Mouse (Mus musculus): ENCODE measurements at regions not wholly inside any gene's neighbourhood (a gene's known extent, or its start where the extent isn't known, plus 50 kb on each side); places are given as distances from the start of the nearest gene placed in this dataset.
A peak's percentile ranks its signal among the peaks of the same experiment; 100 is the strongest.

GRCm38 (mm10) chr4:55613523-55613922 lies 81.3 kb upstream of the Klf4 start:
- no peak overlapping the region for H3K9ac ChIP-seq (ENCODE audit: low read depth, low read length)
- WGBS, result 97% methylated on average over 3 of the region's 3 CpGs
- H3K27me3 ChIP-seq (replicated peaks; ENCODE audit: control insufficient read depth, insufficient read depth, low read length), result no peaks in the 10 kb centered on the region
- H3K27ac ChIP-seq (ENCODE audit: low read depth, low read length), result no peak overlapping the region
- no peak overlapping the region for H3K4me3 ChIP-seq (ENCODE audit: low read length)
- no peaks in the 10 kb centered on the region for H3K9me3 ChIP-seq (ENCODE audit: control insufficient read depth, low read length)
- H3K4me1 ChIP-seq (ENCODE audit: control insufficient read depth, insufficient read depth, low read depth, low read length), result no peaks in the 10 kb centered on the region
- no peak overlapping the region for H3K4me2 ChIP-seq (ENCODE audit: low read length)
- no peak for ATAC-seq
- no peaks in the 10 kb centered on the region for H3K36me3 ChIP-seq (ENCODE audit: control insufficient read depth, insufficient read depth, low read length)

- Histone ChIP-seq H3K9ac (ENCODE audit: low read depth, low read length) (no peak overlapping the region), H3K4me3 (ENCODE audit: low read length) (no peak overlapping the region), H3K4me2 (ENCODE audit: low read length) (no peak overlapping the region), H3K27me3 (replicated peaks; ENCODE audit: control insufficient read depth, insufficient read depth, low read length) (no peaks in the 10 kb centered on the region), H3K36me3 (ENCODE audit: control insufficient read depth, insufficient read depth, low read length) (no peaks in the 10 kb centered on the region), H3K4me1 (ENCODE audit: control insufficient read depth, insufficient read depth, low read depth, low read length) (no peaks in the 10 kb centered on the region), H3K27ac (ENCODE audit: low read depth, low read length) (no peak overlapping the region), H3K9me3 (ENCODE audit: control insufficient read depth, low read length) (no peaks in the 10 kb centered on the region)
- WGBS, result 93% methylated on average over 4 of the region's 4 CpGs
- no peak for ATAC-seq
Observed at GRCm38 (mm10) chr4:55610998-55611397, 78.7 kb upstream of the Klf4 start.

GRCm38 (mm10) chr4:55609214-55609613 lies 76.9 kb upstream of the Klf4 start:
- Histone ChIP-seq H3K4me3 (ENCODE audit: low read length) (no peak overlapping the region), H3K36me3 (ENCODE audit: control insufficient read depth, insufficient read depth, low read length) (no peaks in the 10 kb centered on the region), H3K27ac (ENCODE audit: low read depth, low read length) (no peak overlapping the region), H3K9me3 (ENCODE audit: control insufficient read depth, low read length) (no peaks in the 10 kb centered on the region), H3K9ac (ENCODE audit: low read depth, low read length) (no peak overlapping the region), H3K4me2 (ENCODE audit: low read length) (no peak overlapping the region), H3K4me1 (ENCODE audit: control insufficient read depth, insufficient read depth, low read depth, low read length) (no peaks in the 10 kb centered on the region), H3K27me3 (replicated peaks; ENCODE audit: control insufficient read depth, insufficient read depth, low read length) (no peaks in the 10 kb centered on the region)
- no peak for ATAC-seq
- WGBS, result 92% methylated on average over 5 of the region's 5 CpGs

DNA sequence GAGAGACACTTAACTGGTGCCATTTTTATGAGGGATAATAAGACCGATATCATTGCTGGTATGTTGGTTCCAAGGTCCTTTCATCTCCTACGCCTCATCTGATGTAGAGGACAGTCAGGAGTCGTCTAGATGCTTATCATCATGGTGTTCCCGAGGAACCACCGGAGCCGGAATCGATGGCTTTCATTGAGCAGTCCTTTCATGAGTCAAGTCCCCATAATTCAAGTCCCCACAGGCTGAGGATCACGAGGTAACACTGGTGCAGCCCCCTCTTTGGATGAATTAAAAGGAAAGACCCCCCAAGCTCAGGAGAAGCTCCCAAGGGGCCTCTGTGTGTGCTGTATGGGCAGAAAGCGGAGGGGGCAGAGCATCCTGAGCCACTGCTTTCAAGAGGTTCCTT lies 73.3 kb upstream of the Klf4 start:
- H3K4me2 ChIP-seq (ENCODE audit: low read length), result no peak overlapping the region
- 91% methylated on average over 9 of the region's 9 CpGs for WGBS
- no peak for ATAC-seq
- no peak overlapping the region for H3K4me3 ChIP-seq (ENCODE audit: low read length)
- H3K9me3 ChIP-seq (ENCODE audit: control insufficient read depth, low read length), result no peaks in the 10 kb centered on the region
- H3K27ac ChIP-seq (ENCODE audit: low read depth, low read length), result no peak overlapping the region
- H3K27me3 ChIP-seq (replicated peaks; ENCODE audit: control insufficient read depth, insufficient read depth, low read length), result no peaks in the 10 kb centered on the region
- H3K9ac ChIP-seq (ENCODE audit: low read depth, low read length), result no peak overlapping the region
- no peaks in the 10 kb centered on the region for H3K36me3 ChIP-seq (ENCODE audit: control insufficient read depth, insufficient read depth, low read length)
- H3K4me1 ChIP-seq (ENCODE audit: control insufficient read depth, insufficient read depth, low read depth, low read length), result no peaks in the 10 kb centered on the region

- no peak overlapping the region for H3K27ac ChIP-seq (ENCODE audit: low read depth, low read length)
- no peaks in the 10 kb centered on the region for H3K27me3 ChIP-seq (replicated peaks; ENCODE audit: control insufficient read depth, insufficient read depth, low read length)
- 90% methylated on average over 11 of the region's 11 CpGs for WGBS
- no peak overlapping the region for H3K9ac ChIP-seq (ENCODE audit: low read depth, low read length)
- H3K4me2 ChIP-seq (ENCODE audit: low read length), result no peak overlapping the region
- H3K9me3 ChIP-seq (ENCODE audit: control insufficient read depth, low read length), result no peaks in the 10 kb centered on the region
- ATAC-seq, result no peak
- H3K4me1 ChIP-seq (ENCODE audit: control insufficient read depth, insufficient read depth, low read depth, low read length), result no peaks in the 10 kb centered on the region
- no peak overlapping the region for H3K4me3 ChIP-seq (ENCODE audit: low read length)
- no peaks in the 10 kb centered on the region for H3K36me3 ChIP-seq (ENCODE audit: control insufficient read depth, insufficient read depth, low read length)
Observed at GRCm38 (mm10) chr4:55604915-55605314, 72.6 kb upstream of the Klf4 start.

- ATAC-seq, result peak; percentile 77
- WGBS, result 60% methylated on average over 4 of the region's 4 CpGs
- Histone ChIP-seq H3K9ac (ENCODE audit: low read depth, low read length) (no peak overlapping the region), H3K4me3 (ENCODE audit: low read length) (no peak overlapping the region), H3K27ac (ENCODE audit: low read depth, low read length) (no peak overlapping the region), H3K36me3 (ENCODE audit: control insufficient read depth, insufficient read depth, low read length) (no peaks in the 10 kb centered on the region), H3K4me1 (ENCODE audit: control insufficient read depth, insufficient read depth, low read depth, low read length) (no peaks in the 10 kb centered on the region), H3K9me3 (ENCODE audit: control insufficient read depth, low read length) (no peaks in the 10 kb centered on the region), H3K4me2 (ENCODE audit: low read length) (no peak overlapping the region), H3K27me3 (replicated peaks; ENCODE audit: control insufficient read depth, insufficient read depth, low read length) (no peaks in the 10 kb centered on the region)
Observed at GRCm38 (mm10) chr4:55603821-55604435, 71.7 kb upstream of the Klf4 start.

GRCm38 (mm10) chr4:55595203-55595602 lies 62.9 kb upstream of the Klf4 start:
- no peak overlapping the region for H3K4me2 ChIP-seq (ENCODE audit: low read length)
- no peak for ATAC-seq
- H3K27ac ChIP-seq (ENCODE audit: low read depth, low read length), result no peak overlapping the region
- H3K4me1 ChIP-seq (ENCODE audit: control insufficient read depth, insufficient read depth, low read depth, low read length), result no peaks in the 10 kb centered on the region; the same call in 1 of the 2 replicates
- no peaks in the 10 kb centered on the region for H3K27me3 ChIP-seq (replicated peaks; ENCODE audit: control insufficient read depth, insufficient read depth, low read length)
- no peak overlapping the region for H3K4me3 ChIP-seq (ENCODE audit: low read length)
- 91% methylated on average over 7 of the region's 7 CpGs for WGBS
- no peaks in the 10 kb centered on the region for H3K9me3 ChIP-seq (ENCODE audit: control insufficient read depth, low read length)
- no peaks in the 10 kb centered on the region for H3K36me3 ChIP-seq (ENCODE audit: control insufficient read depth, insufficient read depth, low read length)
- no peak overlapping the region for H3K9ac ChIP-seq (ENCODE audit: low read depth, low read length)

DNA sequence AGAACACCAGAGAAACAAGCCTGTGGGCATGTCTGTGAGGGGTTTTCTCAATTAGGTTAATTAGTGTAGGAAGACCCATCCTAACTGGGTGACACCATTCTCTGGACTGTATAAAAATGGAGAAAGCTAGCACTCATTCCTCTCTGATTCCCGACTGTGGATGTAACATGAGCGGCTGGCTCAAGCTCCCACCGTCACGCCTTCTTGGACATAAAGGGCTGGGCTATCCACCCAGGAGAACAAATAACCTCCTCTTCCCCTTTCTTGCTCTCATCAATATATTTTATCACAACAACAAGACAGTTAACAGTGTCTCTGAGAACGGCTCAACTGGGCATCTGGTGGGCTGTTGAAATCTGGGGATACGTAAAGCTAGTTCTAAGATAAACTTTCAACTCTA lies 62.4 kb upstream of the Klf4 start:
- ATAC-seq, result no peak
- WGBS, result 78% methylated on average over 6 of the region's 6 CpGs
- no peaks in the 10 kb centered on the region for H3K36me3 ChIP-seq (ENCODE audit: control insufficient read depth, insufficient read depth, low read length)
- H3K4me1 ChIP-seq (ENCODE audit: control insufficient read depth, insufficient read depth, low read depth, low read length), result no peaks in the 10 kb centered on the region; the same call in 1 of the 2 replicates
- no peak overlapping the region for H3K27ac ChIP-seq (ENCODE audit: low read depth, low read length)
- no peak overlapping the region for H3K4me3 ChIP-seq (ENCODE audit: low read length)
- H3K27me3 ChIP-seq (replicated peaks; ENCODE audit: control insufficient read depth, insufficient read depth, low read length), result no peaks in the 10 kb centered on the region
- H3K4me2 ChIP-seq (ENCODE audit: low read length), result no peak overlapping the region
- no peak overlapping the region for H3K9ac ChIP-seq (ENCODE audit: low read depth, low read length)
- H3K9me3 ChIP-seq (ENCODE audit: control insufficient read depth, low read length), result no peaks in the 10 kb centered on the region

DNA sequence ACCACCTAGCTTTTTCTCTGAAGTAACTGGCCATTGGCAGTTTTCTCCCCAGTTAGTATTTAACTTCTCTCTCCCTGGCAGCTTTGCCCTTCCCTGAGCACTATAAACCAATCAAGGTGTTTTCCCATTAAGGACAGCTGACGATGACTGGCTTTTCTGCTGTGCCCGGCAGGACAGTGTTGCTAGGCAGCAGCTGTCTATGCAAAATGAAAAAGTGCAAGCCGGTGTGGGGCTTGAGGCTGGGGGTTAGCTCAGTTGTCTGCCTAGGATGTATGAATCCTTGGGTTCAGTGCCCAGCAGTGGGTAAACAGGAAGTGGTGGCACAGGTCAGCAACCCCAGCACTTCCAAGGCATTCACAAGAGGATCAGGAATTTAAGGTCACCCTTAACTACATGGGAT lies 60.9 kb upstream of the Klf4 start:
- no peaks in the 10 kb centered on the region for H3K9me3 ChIP-seq (ENCODE audit: control insufficient read depth, low read length)
- H3K27ac ChIP-seq (ENCODE audit: low read depth, low read length), result no peak overlapping the region
- H3K9ac ChIP-seq (ENCODE audit: low read depth, low read length), result no peak overlapping the region
- no peaks in the 10 kb centered on the region; the same call in 1 of the 2 replicates for H3K4me1 ChIP-seq (ENCODE audit: control insufficient read depth, insufficient read depth, low read depth, low read length)
- no peaks in the 10 kb centered on the region for H3K27me3 ChIP-seq (replicated peaks; ENCODE audit: control insufficient read depth, insufficient read depth, low read length)
- H3K4me2 ChIP-seq (ENCODE audit: low read length), result no peak overlapping the region
- 9% methylated on average over 3 of the region's 3 CpGs for WGBS
- H3K4me3 ChIP-seq (ENCODE audit: low read length), result no peak overlapping the region
- ATAC-seq, result 0 out of 2 replicates have a peak, but pooled peaks have one; percentile 50
- no peaks in the 10 kb centered on the region for H3K36me3 ChIP-seq (ENCODE audit: control insufficient read depth, insufficient read depth, low read length)

DNA sequence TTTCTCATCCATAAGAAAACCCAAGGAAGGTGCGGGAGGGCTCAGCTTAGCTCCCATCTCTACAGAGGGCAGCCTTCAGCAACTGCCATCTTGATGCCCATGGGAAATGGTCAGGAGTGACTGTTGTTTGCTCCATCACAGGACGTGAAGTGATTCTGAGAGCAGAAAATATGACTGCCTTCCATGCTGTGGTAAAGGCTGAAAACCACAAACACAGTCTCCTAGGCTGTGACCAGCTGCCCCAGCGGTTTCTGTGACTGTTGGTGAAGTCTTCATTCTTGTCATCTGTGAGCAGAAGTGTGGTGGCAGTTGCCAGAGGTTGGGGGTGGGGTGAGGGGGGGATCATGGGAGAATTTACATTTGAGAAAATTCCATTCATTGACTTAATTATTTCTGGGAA lies 53.9 kb upstream of the Klf4 start:
- no peaks in the 10 kb centered on the region for H3K27me3 ChIP-seq (replicated peaks; ENCODE audit: control insufficient read depth, insufficient read depth, low read length)
- no peaks in the 10 kb centered on the region for H3K36me3 ChIP-seq (ENCODE audit: control insufficient read depth, insufficient read depth, low read length)
- H3K4me3 ChIP-seq (ENCODE audit: low read length), result no peak overlapping the region
- 83% methylated on average over 3 of the region's 3 CpGs for WGBS
- H3K9ac ChIP-seq (ENCODE audit: low read depth, low read length), result no peak overlapping the region
- H3K4me2 ChIP-seq (ENCODE audit: low read length), result no peak overlapping the region
- H3K4me1 ChIP-seq (ENCODE audit: control insufficient read depth, insufficient read depth, low read depth, low read length), result no peaks in the 10 kb centered on the region
- H3K27ac ChIP-seq (ENCODE audit: low read depth, low read length), result no peak overlapping the region
- no peak for ATAC-seq
- H3K9me3 ChIP-seq (ENCODE audit: control insufficient read depth, low read length), result no peaks in the 10 kb centered on the region

Measured in hindbrain, embryonic 16.5 days (tissue).